12 mouse cellular contexts compared by ENCODE assay signal in genomic region chrX:137620697-137621096, GRCm38 (mm10). TPM values are rescaled to one million over a fixed set of nuclear protein-coding genes. Genes with fewer than 3 reads are reported as not detected.
DNase-seq lines count a peak whose midpoint lies in the region; ATAC-seq and TF ChIP-seq lines count a peak whose summit lies in the region.
"Had no signal": no experiment of that assay in that cellular context is flagged by ENCODE, and none has a peak within 500 bp of the region (broad histone marks: within the 10 kb centered on the region; RNA-seq: fewer than 3 reads in every experiment).

No protein-coding gene starts in this region.

- H3K4me3 ChIP-seq in layer of hippocampus, adult 2 months = no peak overlapping the region
- H3K4me3 ChIP-seq in limb, embryonic 10.5 days = no peak overlapping the region
- no peak overlapping the region for H3K4me3 ChIP-seq in forebrain, embryonic 12.5 days (replicated peaks)
- H3K4me3 ChIP-seq: liver, embryonic 15.5 days had no signal

- no peak overlapping the region for H3K27ac ChIP-seq in layer of hippocampus, adult 2 months
- no peak overlapping the region for H3K27ac ChIP-seq in limb, embryonic 10.5 days
- H3K27ac ChIP-seq in forebrain, embryonic 12.5 days = no peak overlapping the region
- H3K27ac ChIP-seq: liver, embryonic 15.5 days had no signal

- peak; percentile 14 to 71 for DNase-seq in adrenal gland, adult (ENCODE audit: inconsistent age in 2 of 2, low spot score in 1 of 2)
- no peak for DNase-seq in adrenal gland, postnatal 4 days (ENCODE audit: low spot score in 2 of 2)
- no peak for DNase-seq in layer of hippocampus, adult 2 months (ENCODE audit: low spot score in 2 of 2)
- no peak for DNase-seq in layer of hippocampus, adult 8-10 months (ENCODE audit: low spot score in 2 of 2)
- DNase-seq in adrenal gland, postnatal 36 days = peak; percentile 42 to 45
- peak; percentile 28 for DNase-seq in limb, embryonic 10.5 days (ENCODE audit: low spot score)
- DNase-seq in urinary bladder, postnatal 4 days (ENCODE audit: low spot score in 2 of 2) = no peak
- DNase-seq: gastrocnemius, postnatal 25 days had no signal

- ATAC-seq in forebrain, embryonic 12.5 days (ENCODE audit: low FRiP score) = no peak
- ATAC-seq: forebrain, embryonic 16.5 days had no signal

- no peak overlapping the region for H3K9ac ChIP-seq in forebrain, embryonic 12.5 days
- H3K9ac ChIP-seq: liver, embryonic 15.5 days had no signal

- no peaks in the 10 kb centered on the region for H3K36me3 ChIP-seq in limb, embryonic 10.5 days
- H3K36me3 ChIP-seq in forebrain, embryonic 12.5 days (replicated peaks) = no peaks in the 10 kb centered on the region
- H3K36me3 ChIP-seq: liver, embryonic 15.5 days had no signal

- H3K9me3 ChIP-seq in limb, embryonic 10.5 days (replicated peaks) = no peaks in the 10 kb centered on the region
- no peaks in the 10 kb centered on the region for H3K9me3 ChIP-seq in forebrain, embryonic 12.5 days
- H3K9me3 ChIP-seq: liver, embryonic 15.5 days had no signal

- H3K4me2 ChIP-seq in forebrain, embryonic 12.5 days = no peak overlapping the region
- H3K4me2 ChIP-seq: liver, embryonic 15.5 days; midbrain, embryonic 11.5 days had no signal

- TF ChIP-seq CTCF in layer of hippocampus, adult 2 months (conservative IDR thresholded peaks at IDR 0.05) = peak; percentile 36

- H3K4me1 ChIP-seq in limb, embryonic 10.5 days = no peaks in the 10 kb centered on the region
- no peaks in the 10 kb centered on the region for H3K4me1 ChIP-seq in forebrain, embryonic 12.5 days
- H3K4me1 ChIP-seq: liver, embryonic 15.5 days had no signal

- H3K27me3 ChIP-seq in limb, embryonic 10.5 days (ENCODE audit: low read depth, poor library complexity, severe bottlenecking) = no peaks in the 10 kb centered on the region
- no peaks in the 10 kb centered on the region for H3K27me3 ChIP-seq in forebrain, embryonic 12.5 days
- H3K27me3 ChIP-seq: liver, embryonic 15.5 days had no signal

RNA-seq across cellular contexts. Expression of gene Il1rapl2, which starts 50.3 kb away (rescaled TPM):
- total RNA-seq in adrenal gland, postnatal 4 days (2021) = 1 to 10 TPM in 1 of 2 experiments, under 1 TPM in 1; 0.62 to 2.1 TPM
- total RNA-seq in layer of hippocampus, adult 2 months (2021) = 1 to 10 TPM; 2.5 to 2.7 TPM
- 1 to 10 TPM; 2.7 to 3.1 (median 2.9) TPM for total RNA-seq in layer of hippocampus, adult 8-10 months (2022)
- 1 to 10 TPM in 1 of 2 experiments, under 1 TPM in 1; 0.20 to 1.4 TPM for total RNA-seq in adrenal gland, postnatal 36 days (2021)
- 0.08 and 0.09 TPM in 2 replicates for polyA plus RNA-seq in limb, embryonic 10.5 days (2016; fragmentation: Nextera tagmentation; extraction: Ambion mirVana)
- 0.44 and 0.60 TPM in 2 replicates for polyA plus RNA-seq in forebrain, embryonic 12.5 days (2016; fragmentation: Nextera tagmentation; extraction: Ambion mirVana)
- total RNA-seq: gastrocnemius, postnatal 25 days had no signal
- polyA plus RNA-seq: liver, embryonic 15.5 days had no signal

Comparison
In these comparisons a context has a peak if more than half of its experiments do, and no peak if none do; other contexts are left out.
1. DNase-seq: peak in adrenal gland, adult (2 of 2), adrenal gland, postnatal 36 days (2 of 2) and limb, embryonic 10.5 days (single experiment); none in adrenal gland, postnatal 4 days (0 of 2), layer of hippocampus, adult 2 months (0 of 2), layer of hippocampus, adult 8-10 months (0 of 2) and urinary bladder, postnatal 4 days (0 of 2).